Mouse (Mus musculus): ENCODE measurements around the gene Sema4b. TPM values are rescaled to one million over a fixed set of nuclear protein-coding genes. Genes with fewer than 3 reads are reported as not detected.

Sema4b gene
- total and polyA plus RNA-seq, 2 experiments from 2014 or later, result 28.1 to 47.5 TPM

DNA sequence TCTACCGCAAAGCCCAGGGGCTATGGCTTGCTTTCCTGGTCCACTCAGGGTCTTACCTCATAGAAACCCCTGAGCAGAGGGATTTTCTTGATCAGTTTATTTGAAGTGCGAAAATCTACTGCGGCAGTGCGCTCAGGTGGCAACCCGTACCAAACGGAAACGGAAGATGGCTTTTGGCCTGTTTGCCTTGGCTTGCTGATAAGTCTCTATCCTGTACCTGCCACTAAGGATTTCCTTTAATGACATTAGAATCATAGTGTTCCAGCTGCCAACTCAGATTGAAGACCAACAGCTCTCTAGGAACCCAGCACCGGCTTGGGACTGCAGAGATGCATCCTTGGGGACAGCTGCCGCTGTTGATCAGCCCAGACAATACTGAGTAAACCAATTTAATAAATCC, 47.2 kb downstream of the Sema4b start:
- Histone ChIP-seq H3K4me2 (ENCODE audit: low read depth, low read length) (peak overlapping the region; percentile 81; the same call in 1 of the 2 replicates), H3K36me3 (ENCODE audit: insufficient read depth, low read length) (peaks cover 3% of the 10 kb centered on the region; the same call in 1 of the 2 replicates), H3K9ac (replicated peaks; ENCODE audit: low read length) (no peak overlapping the region), H3K4me3 (ENCODE audit: low read length) (no peak overlapping the region), H3K9me3 (ENCODE audit: low read length) (no peaks in the 10 kb centered on the region), H3K4me1 (ENCODE audit: insufficient read depth, low read length) (no peaks in the 10 kb centered on the region), H3K27ac (no peak overlapping the region), H3K27me3 (ENCODE audit: insufficient read depth, low read length) (no peaks in the 10 kb centered on the region)
- no peak for TF ChIP-seq CTCF (IDR thresholded peaks at IDR 0.05; ENCODE audit: low read depth)
- ATAC-seq (no peak), DNase-seq (ENCODE audit: low spot score) (no peak)
- WGBS, result 73% methylated on average over 9 of the region's 9 CpGs

- DNase-seq (ENCODE audit: low spot score), result no peak
Measured at GRCm38 (mm10) chr7:80238542-80238941, 51.9 kb downstream of the Sema4b start.

GRCm38 (mm10) chr7:80241661-80242060, 55.0 kb downstream of the Sema4b start:
- Histone ChIP-seq H3K27ac (no peak overlapping the region), H3K4me2 (ENCODE audit: low read depth, low read length) (no peak overlapping the region), H3K4me1 (ENCODE audit: insufficient read depth, low read length) (no peaks in the 10 kb centered on the region), H3K36me3 (ENCODE audit: insufficient read depth, low read length) (peaks cover 10% of the 10 kb centered on the region), H3K27me3 (ENCODE audit: insufficient read depth, low read length) (no peaks in the 10 kb centered on the region), H3K9me3 (ENCODE audit: low read length) (no peaks in the 10 kb centered on the region), H3K9ac (replicated peaks; ENCODE audit: low read length) (no peak overlapping the region), H3K4me3 (ENCODE audit: low read length) (no peak overlapping the region)
- no peak for TF ChIP-seq CTCF (IDR thresholded peaks at IDR 0.05; ENCODE audit: low read depth)
- ATAC-seq, result no peak
- no peak for DNase-seq (ENCODE audit: low spot score)
- 94% methylated on average over 4 of the region's 4 CpGs for WGBS

More at GRCm38 (mm10) chr7:80238542-80238941, 51.9 kb downstream of the Sema4b start:
- Histone ChIP-seq H3K4me1 (ENCODE audit: insufficient read depth, low read length) (no peaks in the 10 kb centered on the region), H3K9me3 (ENCODE audit: low read length) (no peaks in the 10 kb centered on the region), H3K27ac (no peak overlapping the region), H3K36me3 (ENCODE audit: insufficient read depth, low read length) (peaks cover 10% of the 10 kb centered on the region), H3K27me3 (ENCODE audit: insufficient read depth, low read length) (no peaks in the 10 kb centered on the region), H3K4me3 (ENCODE audit: low read length) (no peak overlapping the region), H3K9ac (replicated peaks; ENCODE audit: low read length) (no peak overlapping the region), H3K4me2 (ENCODE audit: low read depth, low read length) (no peak overlapping the region)
- no peak for ATAC-seq
- WGBS, result 91% methylated on average over 10 of the region's 10 CpGs
- TF ChIP-seq CTCF (IDR thresholded peaks at IDR 0.05; ENCODE audit: low read depth), result no peak

- ATAC-seq (no peak), DNase-seq (ENCODE audit: low spot score) (no peak)
- Histone ChIP-seq H3K4me2 (ENCODE audit: low read depth, low read length) (no peak overlapping the region), H3K9me3 (ENCODE audit: low read length) (no peaks in the 10 kb centered on the region), H3K27ac (no peak overlapping the region), H3K4me1 (ENCODE audit: insufficient read depth, low read length) (no peaks in the 10 kb centered on the region), H3K4me3 (ENCODE audit: low read length) (no peak overlapping the region), H3K36me3 (ENCODE audit: insufficient read depth, low read length) (no peaks in the 10 kb centered on the region; the same call in 1 of the 2 replicates), H3K9ac (replicated peaks; ENCODE audit: low read length) (no peak overlapping the region), H3K27me3 (ENCODE audit: insufficient read depth, low read length) (no peaks in the 10 kb centered on the region)
- 94% methylated on average over 4 of the region's 4 CpGs for WGBS
- TF ChIP-seq CTCF (IDR thresholded peaks at IDR 0.05; ENCODE audit: low read depth), result no peak
Measured at GRCm38 (mm10) chr7:80244851-80245250, 58.2 kb downstream of the Sema4b start.

DNA sequence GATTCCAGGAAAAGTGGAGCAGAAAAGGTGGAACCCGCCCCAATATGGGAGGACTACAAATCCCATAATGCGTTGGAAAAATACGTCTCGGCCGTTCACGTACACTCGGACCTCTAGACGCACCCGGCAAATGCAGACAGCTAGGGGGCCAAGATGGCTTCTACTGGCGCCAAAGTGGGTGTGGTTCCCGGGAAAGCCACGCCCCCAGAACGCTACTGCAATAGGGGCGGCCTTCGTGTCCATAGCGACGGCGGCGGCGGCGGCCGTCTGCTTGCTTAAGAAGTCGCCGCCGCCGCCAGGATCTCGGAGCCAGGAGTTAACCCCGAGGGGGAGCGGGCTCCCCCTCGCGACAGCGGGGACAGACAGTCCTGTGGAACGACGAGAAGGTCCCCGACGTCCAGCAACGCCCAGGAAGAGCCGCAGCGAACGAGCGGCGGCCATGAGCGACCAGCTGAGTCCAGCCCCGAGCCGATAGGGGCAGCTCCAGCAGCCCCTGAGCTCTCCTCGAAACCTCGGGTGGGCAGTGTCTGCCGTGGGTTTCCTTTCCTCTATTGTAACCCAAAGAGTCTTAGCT, 59.6 kb downstream of the Sema4b start, which contains the start of gene Ttll13:
Ttll13 (plus strand) TSS at position 229 of the 574 bp plus-strand sequence.
- Histone ChIP-seq H3K9ac (replicated peaks; ENCODE audit: low read length) (peak within 1 kb of the TSS; percentile 62), H3K9me3 (ENCODE audit: low read length) (no peaks in the 10 kb centered on the region), H3K4me3 (ENCODE audit: low read length) (peak within 1 kb of the TSS; percentile 56), H3K4me1 (ENCODE audit: insufficient read depth, low read length) (no peaks in the 10 kb centered on the region), H3K27ac (peak within 1 kb of the TSS; percentile 83), H3K4me2 (ENCODE audit: low read depth, low read length) (peak within 1 kb of the TSS; percentile 65), H3K27me3 (ENCODE audit: insufficient read depth, low read length) (no peaks in the 10 kb centered on the region), H3K36me3 (ENCODE audit: insufficient read depth, low read length) (no peaks in the 10 kb centered on the region)
- DNase-seq (ENCODE audit: low spot score) (peak; percentile 99), ATAC-seq (peak; percentile 99)
- under 1% methylated on average over 43 of the region's 48 CpGs for WGBS
- peak; percentile 69 for TF ChIP-seq CTCF (IDR thresholded peaks at IDR 0.05; ENCODE audit: low read depth)

DNA sequence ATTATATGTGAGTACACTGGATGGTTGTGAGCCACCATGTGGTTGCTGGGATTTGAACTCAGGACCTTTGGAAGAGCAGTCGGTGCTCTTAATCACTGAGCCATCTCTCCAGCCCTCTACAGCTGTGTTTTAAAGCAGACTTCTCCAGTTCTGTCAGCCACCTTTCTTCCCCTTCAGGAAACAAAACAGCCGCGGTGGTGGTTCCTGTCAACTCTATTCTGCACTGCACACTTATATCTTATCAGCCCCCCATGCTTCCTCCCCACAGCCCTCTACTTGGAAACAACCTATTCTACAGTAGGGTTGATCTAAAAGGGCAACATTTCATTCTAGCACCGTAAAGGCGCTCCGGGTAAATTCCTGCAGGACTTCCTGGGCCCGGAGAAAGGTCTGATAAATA, 60.2 kb downstream of the Sema4b start:
- peak overlapping the region; percentile 56 for H3K4me3 ChIP-seq (ENCODE audit: low read length)
- DNase-seq (ENCODE audit: low spot score) (no peak), ATAC-seq (no peak)
- H3K27ac ChIP-seq, result peak overlapping the region; percentile 83; the same call in 1 of the 2 replicates
- H3K36me3 ChIP-seq (ENCODE audit: insufficient read depth, low read length), result no peaks in the 10 kb centered on the region
- no peaks in the 10 kb centered on the region for H3K27me3 ChIP-seq (ENCODE audit: insufficient read depth, low read length)
- no peaks in the 10 kb centered on the region for H3K9me3 ChIP-seq (ENCODE audit: low read length)
- peak overlapping the region; percentile 65 for H3K4me2 ChIP-seq (ENCODE audit: low read depth, low read length)
- H3K9ac ChIP-seq (replicated peaks; ENCODE audit: low read length), result peak overlapping the region; percentile 62; the same call in 1 of the 2 replicates
- H3K4me1 ChIP-seq (ENCODE audit: insufficient read depth, low read length), result no peaks in the 10 kb centered on the region
- WGBS, result 64% methylated on average over 7 of the region's 7 CpGs
- TF ChIP-seq CTCF (IDR thresholded peaks at IDR 0.05; ENCODE audit: low read depth), result no peak

DNA sequence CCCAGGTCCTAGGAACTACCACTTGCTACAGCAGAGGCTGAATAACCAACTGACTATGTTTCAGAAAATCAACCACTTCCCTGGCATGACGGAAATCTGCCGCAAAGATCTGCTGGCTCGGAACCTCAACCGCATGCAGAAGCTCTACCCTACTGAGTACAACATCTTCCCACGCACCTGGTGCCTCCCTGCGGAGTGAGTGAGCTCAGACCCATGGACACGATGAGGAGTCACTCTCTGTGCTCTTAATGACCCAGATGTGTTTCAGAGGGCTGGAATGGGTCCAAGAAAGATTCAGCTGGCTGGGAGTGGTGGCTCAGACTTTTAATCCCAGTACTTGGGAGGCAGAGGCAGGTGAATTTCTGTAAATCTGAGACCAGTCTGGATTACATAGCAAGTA, 65.8 kb downstream of the Sema4b start:
- Histone ChIP-seq H3K4me2 (ENCODE audit: low read depth, low read length) (no peak overlapping the region), H3K36me3 (ENCODE audit: insufficient read depth, low read length) (no peaks in the 10 kb centered on the region), H3K4me3 (ENCODE audit: low read length) (no peak overlapping the region), H3K4me1 (ENCODE audit: insufficient read depth, low read length) (no peaks in the 10 kb centered on the region), H3K9ac (replicated peaks; ENCODE audit: low read length) (no peak overlapping the region), H3K9me3 (ENCODE audit: low read length) (no peaks in the 10 kb centered on the region), H3K27ac (no peak overlapping the region), H3K27me3 (ENCODE audit: insufficient read depth, low read length) (0 out of 2 replicates have a peak, but pooled peaks cover 10% of the 10 kb centered on the region)
- TF ChIP-seq CTCF (IDR thresholded peaks at IDR 0.05; ENCODE audit: low read depth), result no peak
- DNase-seq (ENCODE audit: low spot score) (no peak), ATAC-seq (no peak)
- 78% methylated on average over 7 of the region's 7 CpGs for WGBS

Data from hindbrain, postnatal 0 days (tissue).